Mouse (Mus musculus) layer of hippocampus, postnatal 25 days (tissue): ENCODE measurements around the gene Ubap2l. TPM values are rescaled to one million over a fixed set of nuclear protein-coding genes. Genes with fewer than 3 reads are reported as not detected.

Source experiments
- DNase-seq, 2 experiments: peaks; one replicate each; pipeline ENCODE4 v3.0.0; 2022; ENCODE audit warnings: mixed read lengths in 2 of 2, low spot score in 1 of 2; ENCODE audit errors: extremely low spot score in 1 of 2
- total RNA-seq, 2 experiments: library from RNA; stranded (reverse); gene quantifications; 2 replicates each; pipeline ENCODE4 v1.2.3; 2021

Ubap2l gene
- total RNA-seq, 2 experiments from 2014 or later, result 144 to 181 TPM

- no peak for DNase-seq
These were observed 17.3 kb upstream of the Ubap2l start for GRCm38 (mm10) chr3:90069688-90070087.

DNA sequence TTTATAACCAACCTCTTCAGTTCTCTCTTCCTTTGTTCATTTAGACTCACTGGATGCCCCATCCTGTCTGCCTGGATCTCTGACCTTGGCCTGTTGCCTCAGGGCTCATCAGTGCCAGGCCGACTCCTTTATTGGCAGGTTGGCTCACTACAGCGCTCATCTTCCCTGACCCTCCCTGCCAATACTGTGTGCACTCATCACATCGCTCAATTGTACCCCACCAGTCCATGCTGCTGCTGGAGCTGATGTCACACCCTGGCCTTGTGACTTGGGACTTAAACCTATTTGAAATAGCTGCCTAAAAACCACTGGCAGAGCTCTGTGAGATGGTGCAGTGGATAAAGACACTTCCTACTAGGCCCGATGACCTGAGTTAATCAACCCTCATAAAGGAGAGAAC is 15.4 kb upstream of the Ubap2l start:
- DNase-seq, result no peak

- peak in 1 of 2 experiments; percentile 54 for DNase-seq
These were observed 13.1 kb upstream of the Ubap2l start for GRCm38 (mm10) chr3:90065553-90065952.

DNA sequence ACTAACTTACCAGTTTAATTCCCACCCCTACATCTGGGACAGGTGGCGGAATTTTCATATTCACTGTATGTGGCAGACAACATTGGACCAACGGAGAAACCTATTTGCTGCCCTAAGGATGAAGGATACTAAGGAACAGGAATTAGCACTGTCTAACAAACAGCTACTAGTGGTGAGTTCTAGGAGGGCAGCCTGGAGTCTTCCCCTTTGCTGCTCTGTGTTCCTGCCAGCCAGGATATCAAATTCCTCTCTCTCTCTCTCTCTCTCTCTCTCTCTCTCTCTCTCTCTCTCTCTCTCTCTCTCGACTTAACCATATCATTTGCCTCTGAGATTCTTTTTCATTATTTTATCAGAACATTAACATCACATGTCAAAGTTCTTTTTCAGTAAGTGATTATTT is 12.0 kb upstream of the Ubap2l start:
- no peak for DNase-seq

DNA sequence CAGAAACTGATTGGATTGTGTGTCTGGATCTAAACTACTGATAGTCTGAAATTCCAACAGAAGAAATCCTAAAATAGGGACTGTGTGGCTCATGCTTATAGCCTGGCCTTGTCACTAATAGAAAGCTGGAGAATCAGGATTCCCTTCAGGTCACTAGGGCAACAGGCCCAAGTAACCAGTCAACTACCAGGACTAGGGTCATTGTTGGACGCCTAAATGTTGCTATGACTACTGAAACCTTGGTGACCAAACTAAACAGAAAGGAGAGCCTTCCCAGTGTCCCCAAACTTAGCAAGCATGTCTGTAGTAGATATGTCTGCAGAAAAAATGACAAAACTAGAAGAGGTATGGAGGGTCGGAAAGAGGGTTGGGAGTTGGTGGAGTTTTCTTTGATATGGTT is 10.1 kb upstream of the Ubap2l start:
- no peak for DNase-seq

GRCm38 (mm10) chr3:90061549-90061948 is 9.1 kb upstream of the Ubap2l start:
- DNase-seq, result no peak

GRCm38 (mm10) chr3:90051441-90052350 is 732 bp downstream of the Ubap2l start, which contains the start of gene 4933434E20Rik:
Gene 4933434E20Rik, plus strand, starts transcription at chr3:90051636.
- peak; percentile 49 to 55 for DNase-seq

- no peak for DNase-seq
These were observed 2.7 kb downstream of the Ubap2l start for GRCm38 (mm10) chr3:90049691-90050090.

DNA sequence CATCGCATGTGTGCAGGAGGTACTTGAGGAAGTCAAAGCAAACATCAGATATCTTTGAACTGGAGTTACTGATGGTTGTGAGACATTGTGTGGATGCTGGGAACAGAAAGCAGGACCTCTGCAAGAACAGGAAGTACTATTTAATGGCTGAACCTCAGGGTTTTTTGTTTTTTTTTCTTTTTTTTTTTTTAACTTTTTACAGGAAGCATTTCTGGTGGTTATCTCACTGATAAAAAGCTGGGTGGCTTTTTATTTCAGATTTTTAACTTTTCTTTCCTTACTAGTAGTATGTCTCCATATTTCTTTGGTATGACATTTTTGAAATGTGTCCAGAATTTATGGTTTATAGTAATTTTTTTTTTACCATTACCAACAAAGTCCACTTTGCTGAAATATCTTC is 16.2 kb downstream of the Ubap2l start:
- DNase-seq, result no peak

DNA sequence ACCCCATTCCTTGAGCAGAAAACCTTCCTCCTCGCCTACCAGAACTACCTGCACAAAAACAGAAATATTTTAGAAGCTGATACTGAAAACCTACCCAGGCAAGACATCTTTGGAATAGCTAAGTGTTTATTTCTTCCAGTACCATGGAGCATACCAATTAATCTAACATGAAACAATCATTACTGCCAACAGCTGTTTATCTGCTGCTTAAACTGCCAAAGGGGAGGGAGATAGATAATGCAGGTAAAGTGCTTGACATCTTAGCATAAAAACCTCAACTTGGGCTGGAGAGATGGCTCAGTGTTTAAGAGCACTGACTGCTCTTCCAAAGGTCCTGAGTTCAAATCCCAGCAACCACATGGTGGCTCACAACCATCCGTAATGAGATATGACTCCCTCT is 17.8 kb downstream of the Ubap2l start:
- no peak for DNase-seq

DNA sequence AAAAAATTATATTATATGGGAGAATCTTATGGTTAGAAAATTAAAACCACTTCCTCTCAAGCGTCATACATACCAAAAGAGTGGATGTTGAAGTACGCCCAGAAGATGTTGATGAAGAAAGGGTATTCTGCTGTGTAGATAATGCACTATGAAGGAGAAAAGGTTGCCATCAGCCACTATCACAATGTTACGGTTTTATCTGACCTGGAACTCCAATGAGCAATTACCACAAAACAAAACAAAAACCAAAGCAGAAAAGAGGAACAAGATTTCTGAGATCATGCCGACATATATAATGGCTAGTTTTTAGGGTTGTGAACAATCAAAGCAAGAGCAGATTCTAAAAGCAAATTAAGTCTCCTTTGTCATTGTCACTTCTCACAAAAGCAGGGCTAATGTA is 35.8 kb downstream of the Ubap2l start:
- no peak for DNase-seq

GRCm38 (mm10) chr3:90010291-90010690 is 42.1 kb downstream of the Ubap2l start:
- no peak for DNase-seq

DNA sequence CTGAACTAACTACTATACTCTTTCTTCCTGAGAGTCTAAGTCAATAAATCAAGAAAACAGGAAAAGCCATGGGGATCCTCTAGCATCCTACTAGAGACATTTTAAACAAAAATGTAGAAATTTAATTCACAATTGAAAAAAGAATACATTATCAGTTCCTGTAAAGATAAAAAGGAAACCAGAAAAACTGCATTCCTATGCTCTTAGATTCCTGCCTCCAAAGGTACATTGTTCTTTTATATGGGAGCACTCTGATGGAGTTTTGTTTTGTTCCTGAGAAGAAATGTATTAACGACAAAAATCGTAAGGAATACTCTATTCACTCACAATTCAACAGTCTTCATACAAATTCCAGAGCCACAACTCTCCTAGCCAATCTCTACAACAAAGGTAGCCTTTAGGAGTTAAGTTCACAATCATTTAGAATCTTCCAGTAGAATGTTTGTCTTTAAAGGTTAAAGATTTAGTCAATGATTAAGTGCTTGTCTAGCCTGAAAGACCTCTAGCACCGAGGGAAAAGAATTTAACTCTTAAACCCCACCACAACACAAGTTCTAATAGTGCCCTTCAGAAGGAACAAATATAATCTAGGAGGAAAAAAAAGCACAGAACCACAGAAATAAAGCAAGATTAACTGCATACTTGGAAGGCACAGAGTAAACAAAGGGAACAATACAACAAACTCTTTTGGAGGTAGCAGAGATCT is 48.2 kb downstream of the Ubap2l start:
- DNase-seq, result no peak

GRCm38 (mm10) chr3:89999830-90000229 is 52.6 kb downstream of the Ubap2l start:
- no peak for DNase-seq

DNA sequence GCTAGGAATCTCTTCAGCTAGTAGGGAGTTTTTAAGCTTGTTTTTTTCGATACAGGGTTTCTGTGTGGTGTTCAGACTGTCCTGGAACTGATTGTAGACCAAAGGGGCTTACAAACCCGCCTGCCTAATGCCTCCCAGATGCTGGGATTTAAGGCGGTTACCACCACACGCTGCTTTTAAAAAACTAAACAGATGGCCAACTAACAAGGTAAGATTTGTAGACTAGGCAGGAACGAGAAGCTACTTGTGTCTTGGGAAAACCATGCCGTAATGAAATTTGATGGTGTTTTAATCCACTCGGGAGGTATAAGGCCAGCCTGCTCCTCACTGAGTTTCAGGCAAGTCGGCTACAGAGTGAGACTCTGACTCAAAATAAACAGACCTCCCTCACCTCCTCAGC is 53.3 kb downstream of the Ubap2l start:
- peak in 1 of 2 experiments; percentile 16 for DNase-seq

DNA sequence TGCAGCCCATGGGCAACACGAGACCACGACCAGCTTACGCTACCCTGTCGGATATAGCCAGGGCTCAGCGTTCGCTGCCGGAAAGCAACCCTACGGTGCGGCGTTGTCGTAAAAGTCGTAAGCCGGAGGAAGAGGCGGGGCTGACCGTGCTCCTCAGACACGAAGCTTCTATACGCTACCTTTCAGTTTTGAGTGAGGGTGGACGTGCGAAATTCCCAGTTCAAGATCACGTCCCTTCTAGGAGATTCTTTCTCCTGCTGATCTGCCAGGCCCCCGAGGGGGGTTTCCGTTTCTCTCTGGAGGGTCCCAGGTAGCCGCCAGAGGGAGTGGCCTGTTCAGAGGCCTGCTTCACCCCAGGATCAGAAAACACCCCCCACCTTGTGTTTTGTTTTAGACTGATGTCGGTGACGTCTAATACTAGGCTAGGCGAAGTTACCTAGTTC is 53.8 kb downstream of the Ubap2l start, which contains the start of gene Hax1:
Hax1 (minus strand) TSS at position 169 of the 443 bp plus-strand sequence.
- peak; percentile 89 to 95 for DNase-seq

- DNase-seq, result peak in 1 of 2 experiments; percentile 8
These were observed 54.5 kb downstream of the Ubap2l start for GRCm38 (mm10) chr3:89997791-89998495.

DNA sequence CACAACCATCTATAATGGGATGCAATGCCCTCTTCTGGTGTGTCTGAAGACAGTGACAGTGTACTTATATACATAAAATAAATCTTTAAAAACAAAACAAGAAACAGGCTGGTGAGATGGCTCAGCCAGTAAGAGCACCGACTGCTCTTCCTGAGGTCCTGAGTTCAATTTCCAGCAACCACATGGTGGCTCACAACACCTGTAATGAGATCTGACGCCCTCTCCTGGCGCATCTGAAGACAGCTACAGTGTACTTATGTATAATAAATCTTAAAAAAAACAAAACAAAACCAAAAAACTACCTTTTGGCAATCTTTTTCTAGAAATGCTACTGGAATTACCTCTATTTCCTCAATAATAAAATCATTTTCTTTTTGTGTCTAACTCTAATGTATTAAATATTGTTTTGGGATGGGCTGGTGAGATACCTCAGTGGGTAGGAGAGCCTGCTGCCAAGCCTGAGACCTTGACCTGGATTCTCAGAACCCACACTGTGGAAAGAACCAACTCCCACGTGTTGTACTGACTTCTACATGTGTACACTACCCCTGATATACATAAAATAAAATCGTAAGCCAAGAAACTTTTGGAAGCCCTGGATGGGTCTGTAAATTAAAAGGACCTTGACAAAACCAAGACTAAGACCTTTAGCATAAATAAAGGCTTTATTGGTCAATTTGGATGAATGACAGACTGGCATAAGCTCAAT is 57.5 kb downstream of the Ubap2l start:
- no peak for DNase-seq

DNA sequence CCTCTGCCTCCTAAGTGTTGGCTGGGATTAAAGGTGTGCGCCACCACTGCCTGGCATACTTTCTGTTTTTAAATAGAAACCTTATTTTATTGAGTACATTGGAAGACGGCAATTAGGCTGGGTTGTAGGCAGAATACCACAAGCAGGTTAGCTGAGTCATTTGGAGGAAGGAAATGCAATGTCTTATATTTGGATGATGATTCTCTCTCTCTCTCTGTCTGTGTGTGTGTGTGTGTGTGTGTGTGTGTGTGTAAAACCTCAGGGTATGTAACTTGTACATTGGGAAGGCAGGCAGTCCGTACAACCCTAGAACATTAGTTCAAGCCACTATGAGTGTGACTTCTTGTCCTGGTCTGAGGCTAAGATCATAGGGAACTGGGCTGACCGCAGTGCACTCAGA is 64.6 kb downstream of the Ubap2l start:
- DNase-seq, result no peak

- DNase-seq, result no peak
These were observed 65.2 kb downstream of the Ubap2l start for GRCm38 (mm10) chr3:89987211-89987610.
